Mouse (Mus musculus) bone marrow, adult 2 months (tissue): Measurements from ENCODE around the gene 1700022I11Rik. TPM values are rescaled to one million over a fixed set of nuclear protein-coding genes. Genes with fewer than 3 reads are reported as not detected.

Experiments
- H3K27ac ChIP-seq: fragments of 200-500 bp; 2 replicates; pipeline ENCODE4 v1.5.1; 2012; ENCODE audit warnings: low read depth, mild to moderate bottlenecking, control low read depth, inconsistent platforms, low read length; ENCODE audit not compliant: control insufficient read depth, poor library complexity, insufficient read depth
- H3K4me1 ChIP-seq: fragments of 200-500 bp; 2 replicates; pipeline ENCODE4 v1.6.1; 2011; ENCODE audit warnings: low read length; ENCODE audit not compliant: control insufficient read depth, insufficient read depth
- H3K4me3 ChIP-seq: fragments of 200-500 bp; replicated peaks from 2 replicates; pipeline ENCODE3; 2011; ENCODE audit warnings: mild to moderate bottlenecking, low read depth, low read length, control low read depth; ENCODE audit not compliant: control insufficient read depth
- CTCF ChIP-seq: fragments of 200-500 bp; IDR thresholded peaks from 2 replicates; pipeline ENCODE4 v1.5.1; 2011; ENCODE audit warnings: low read length, control low read depth; ENCODE audit not compliant: control insufficient read depth, insufficient read depth
- POLR2A ChIP-seq: fragments of 200-500 bp; IDR thresholded peaks from 2 replicates; pipeline ENCODE4 v1.6.1; 2011; ENCODE audit warnings: low read depth, mild to moderate bottlenecking, control low read depth, low read length, borderline replicate concordance; ENCODE audit not compliant: control insufficient read depth
- WGBS: fragments of 180-500 bp; shearing (Covaris S2); methylation state at CpG from one replicate; pipeline ENCODE4 v1.1.7; 2018; 5-methylcytosine and 5-hydroxymethylcytosine counted together
- polyA plus RNA-seq: library from polyadenylated mRNA; stranded (reverse); fragments of >200 nt; gene quantifications from 2 replicates; pipeline ENCODE4 v1.2.4, GENCODE M21; 2011; ENCODE audit warnings: low replicate concordance; ENCODE audit not compliant: missing spikeins, insufficient read depth, insufficient read length

Gene 1700022I11Rik
- polyA plus RNA-seq, 1 experiment = not detected

GRCm38 (mm10) chr4:42932229-42932969 is 37.0 kb upstream of the 1700022I11Rik start:
- 79% methylated on average over 8 of the region's 8 CpGs for WGBS
- H3K4me3 ChIP-seq = no peak overlapping the region

DNA sequence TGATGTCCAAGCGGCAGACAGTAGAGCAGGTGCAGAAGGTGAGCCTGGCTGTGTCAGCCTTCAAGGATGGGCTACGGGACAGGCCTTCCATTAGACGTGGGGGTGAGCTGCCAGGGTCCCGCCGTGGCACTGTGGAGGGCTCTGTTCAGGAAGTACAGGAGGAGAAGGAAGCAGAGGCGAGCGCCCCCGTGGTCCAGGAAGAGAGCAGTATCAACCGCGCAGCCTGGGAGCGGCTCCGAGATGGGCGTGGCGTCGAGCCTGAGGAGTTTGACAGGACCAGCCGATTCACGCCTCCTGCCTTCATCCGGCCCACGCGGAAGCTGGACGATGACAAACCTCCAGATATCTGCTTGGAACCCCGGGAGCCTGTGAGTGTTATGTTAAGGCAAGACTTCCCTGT is 35.8 kb upstream of the 1700022I11Rik start:
- 7% methylated on average over 22 of the region's 22 CpGs for WGBS
- no peak for TF ChIP-seq CTCF
- TF ChIP-seq POLR2A = no peak
- Histone ChIP-seq H3K4me3 (no peak overlapping the region), H3K27ac (no peak overlapping the region), H3K4me1 (peaks cover 2% of the 10 kb centered on the region; the same call in 1 of the 2 replicates)

More at GRCm38 (mm10) chr4:42932229-42932969, 37.0 kb upstream of the 1700022I11Rik start:
- Histone ChIP-seq H3K27ac (no peak overlapping the region), H3K4me1 (peaks cover 2% of the 10 kb centered on the region; the same call in 1 of the 2 replicates)
- TF ChIP-seq CTCF (no peak), POLR2A (no peak)

- no peak overlapping the region for H3K4me3 ChIP-seq
- H3K4me1 ChIP-seq = no peaks in the 10 kb centered on the region
- TF ChIP-seq CTCF (no peak), POLR2A (no peak)
- 69% methylated on average over 7 of the region's 7 CpGs for WGBS
- no peak overlapping the region for H3K27ac ChIP-seq
Observed at GRCm38 (mm10) chr4:42941396-42941795, 28.0 kb upstream of the 1700022I11Rik start.

- TF ChIP-seq CTCF (no peak), POLR2A (no peak)
- Histone ChIP-seq H3K27ac (no peak overlapping the region), H3K4me1 (no peaks in the 10 kb centered on the region), H3K4me3 (no peak overlapping the region)
- WGBS = 83% methylated on average over 5 of the region's 5 CpGs
Observed at GRCm38 (mm10) chr4:42943341-42943740, 26.1 kb upstream of the 1700022I11Rik start.

- Histone ChIP-seq H3K4me3 (no peak overlapping the region), H3K27ac (no peak overlapping the region), H3K4me1 (no peaks in the 10 kb centered on the region)
- TF ChIP-seq POLR2A = no peak
- TF ChIP-seq CTCF = no peak
- 79% methylated on average over 9 of the region's 9 CpGs for WGBS
Observed at GRCm38 (mm10) chr4:42944185-42944584, 25.2 kb upstream of the 1700022I11Rik start.

DNA sequence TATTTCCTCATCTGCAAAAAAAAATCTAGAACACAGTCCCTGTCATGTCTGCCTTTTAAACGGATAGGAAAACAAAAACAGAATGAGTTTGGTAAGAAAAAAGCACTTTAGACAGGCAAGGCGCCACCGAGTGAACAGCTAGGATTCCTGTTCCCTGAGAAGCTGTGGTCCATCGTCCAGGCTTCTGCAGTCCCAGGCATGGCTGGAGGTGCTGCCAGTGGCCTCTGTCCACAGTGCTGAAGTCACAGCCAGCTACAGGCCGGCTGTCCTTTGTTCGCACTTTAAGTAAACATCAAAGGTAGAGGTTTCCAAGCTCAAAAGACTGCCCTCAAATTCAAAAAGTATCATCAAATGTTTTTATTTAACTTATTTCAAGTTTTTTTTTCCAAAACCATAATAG is 24.4 kb upstream of the 1700022I11Rik start:
- Histone ChIP-seq H3K4me3 (no peak overlapping the region), H3K4me1 (no peaks in the 10 kb centered on the region), H3K27ac (no peak overlapping the region)
- WGBS = 33% methylated on average over 6 of the region's 6 CpGs
- TF ChIP-seq POLR2A = no peak
- no peak for TF ChIP-seq CTCF

DNA sequence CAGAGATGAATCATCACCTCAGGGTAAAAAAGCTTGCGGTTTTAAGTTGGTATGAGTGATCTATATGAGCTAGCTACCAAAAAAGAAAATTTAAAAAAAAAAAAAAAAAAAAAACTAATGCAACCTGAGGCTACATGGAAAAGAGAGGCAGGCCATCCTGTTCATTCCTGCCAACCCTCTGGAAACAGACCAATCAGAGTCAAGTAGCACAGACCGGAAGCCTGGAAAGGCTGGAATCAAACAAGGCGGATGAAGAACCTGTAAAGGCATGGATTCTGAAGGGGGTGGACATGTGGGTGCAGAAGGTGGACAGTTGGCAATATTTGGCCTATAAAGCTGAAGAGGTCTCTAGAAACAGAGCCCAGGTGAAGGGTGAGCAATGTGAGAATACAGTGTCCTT is 24.0 kb upstream of the 1700022I11Rik start:
- WGBS = 81% methylated on average over 3 of the region's 3 CpGs
- Histone ChIP-seq H3K27ac (no peak overlapping the region), H3K4me3 (no peak overlapping the region), H3K4me1 (no peaks in the 10 kb centered on the region; the same call in 1 of the 2 replicates)
- TF ChIP-seq POLR2A (no peak), CTCF (no peak)

DNA sequence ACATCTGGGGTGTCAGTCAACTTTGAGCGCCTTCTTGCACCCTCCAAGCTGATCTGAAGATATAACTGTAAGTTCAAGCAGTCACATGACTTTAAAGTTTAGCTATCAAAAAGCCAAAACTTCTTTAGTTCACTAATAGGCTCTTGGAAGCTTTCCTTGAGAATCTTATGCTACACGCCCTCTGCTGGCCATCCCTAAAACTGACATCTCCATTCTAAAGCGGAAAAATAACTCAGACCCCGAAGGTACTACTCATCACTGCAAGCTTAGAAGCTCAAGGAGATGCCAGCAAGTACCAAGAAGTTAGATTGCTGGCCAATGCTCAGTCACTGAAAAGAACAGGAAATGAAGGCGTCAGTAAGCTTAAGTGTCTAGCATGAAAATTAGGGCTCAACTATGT is 23.5 kb upstream of the 1700022I11Rik start:
- WGBS = 1% methylated on average over 5 of the region's 5 CpGs
- no peak for TF ChIP-seq CTCF
- TF ChIP-seq POLR2A = no peak
- no peaks in the 10 kb centered on the region; the same call in 1 of the 2 replicates for H3K4me1 ChIP-seq
- H3K27ac ChIP-seq = no peak overlapping the region
- H3K4me3 ChIP-seq = no peak overlapping the region
